21 mouse cellular contexts compared by ENCODE assay signal in the genomic region with DNA sequence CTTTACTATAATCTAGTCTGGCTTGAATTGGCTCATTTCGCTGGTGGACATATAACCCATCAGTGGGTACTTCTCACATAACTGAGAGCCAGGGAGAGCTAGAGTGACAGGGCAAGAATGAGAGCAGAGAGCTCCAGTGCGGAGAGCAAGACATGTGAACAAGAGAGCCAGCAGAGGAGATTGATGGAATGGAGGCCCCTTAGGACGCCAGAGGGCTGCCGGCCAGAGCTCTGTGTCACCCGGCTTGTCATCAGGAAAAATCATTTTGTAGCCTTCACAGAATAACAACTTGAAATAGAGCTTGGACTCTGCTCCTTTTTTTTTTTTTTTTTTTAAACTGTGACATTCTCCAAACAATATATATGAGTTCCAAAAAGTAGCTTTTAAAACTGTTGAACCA. TPM values are rescaled to one million over a fixed set of nuclear protein-coding genes. Genes with fewer than 3 reads are reported as not detected.
DNase-seq lines count a peak whose midpoint lies in the region; ATAC-seq and TF ChIP-seq lines count a peak whose summit lies in the region.
"Had no signal": no experiment of that assay in that cellular context is flagged by ENCODE, and none has a peak within 500 bp of the region (broad histone marks: within the 10 kb centered on the region; RNA-seq: fewer than 3 reads in every experiment).

No protein-coding gene starts in this region.

- H3K4me1 ChIP-seq in E14TG2a.4 (replicated peaks; ENCODE audit: low read depth, low read length) (peaks cover 41% of the 10 kb centered on the region), ES-Bruce4 (ENCODE audit: control insufficient read depth, insufficient read depth, low read length) (peaks cover 2% of the 10 kb centered on the region)
- peaks cover 7% of the 10 kb centered on the region for H3K4me1 ChIP-seq in forebrain, embryonic 14.5 days (ENCODE audit: control insufficient read depth, insufficient read depth, low read length)

- no peak for TF ChIP-seq CTCF in E14TG2a.4 (conservative IDR thresholded peaks at IDR 0.05; ENCODE audit: low read length)
- TF ChIP-seq CTCF in ES-Bruce4 (IDR thresholded peaks at IDR 0.05; ENCODE audit: low read depth, low read length), result no peak

- TF ChIP-seq EP300 in ES-Bruce4 (IDR thresholded peaks at IDR 0.05; ENCODE audit: insufficient read depth, low read depth, low read length), result no peak

- no peak overlapping the region for H3K9ac ChIP-seq in ES-Bruce4 (ENCODE audit: low read depth, poor library complexity, severe bottlenecking)
- H3K9ac ChIP-seq in forebrain, embryonic 14.5 days (ENCODE audit: low read length), result no peak overlapping the region
- H3K9ac ChIP-seq: liver, embryonic 14.5 days had no signal

- H3K4me3 ChIP-seq in E14TG2a.4 (replicated peaks; ENCODE audit: low read length), result 0 out of 2 replicates have a peak overlapping the region, but pooled peaks have one; percentile 20
- 0 out of 2 replicates have a peak overlapping the region, but pooled peaks have one; percentile 17 for H3K4me3 ChIP-seq in ES-Bruce4 (ENCODE audit: low read depth, low read length)
- no peak overlapping the region for H3K4me3 ChIP-seq in forebrain, embryonic 14.5 days (ENCODE audit: low read depth, low read length)
- H3K4me3 ChIP-seq: embryonic facial prominence, embryonic 10.5 days; layer of hippocampus, adult 2 months had no signal

- H3K9me3 ChIP-seq in E14TG2a.4 (ENCODE audit: low read length) (no peaks in the 10 kb centered on the region), ES-Bruce4 (replicated peaks; ENCODE audit: control insufficient read depth, insufficient read depth, low read length, poor library complexity, severe bottlenecking) (no peaks in the 10 kb centered on the region)
- H3K9me3 ChIP-seq in forebrain, embryonic 14.5 days (replicated peaks; ENCODE audit: control insufficient read depth, low read length), result no peaks in the 10 kb centered on the region
- H3K9me3 ChIP-seq: embryonic facial prominence, embryonic 10.5 days had no signal

- H3K4me2 ChIP-seq in forebrain, embryonic 14.5 days (ENCODE audit: low read length), result no peak overlapping the region

- H3K36me3 ChIP-seq in E14TG2a.4 (ENCODE audit: insufficient read depth, low read length) (no peaks in the 10 kb centered on the region), ES-Bruce4 (ENCODE audit: control insufficient read depth, insufficient read depth, low read length, poor library complexity, severe bottlenecking) (no peaks in the 10 kb centered on the region)
- H3K36me3 ChIP-seq in forebrain, embryonic 14.5 days (ENCODE audit: control insufficient read depth, insufficient read depth, low read length), result no peaks in the 10 kb centered on the region
- H3K36me3 ChIP-seq: embryonic facial prominence, embryonic 10.5 days had no signal

- H3K27ac ChIP-seq in ES-Bruce4 (ENCODE audit: insufficient read depth, low read length), result no peak overlapping the region
- no peak overlapping the region for H3K27ac ChIP-seq in forebrain, embryonic 14.5 days (ENCODE audit: low read depth, low read length)
- H3K27ac ChIP-seq: embryonic facial prominence, embryonic 10.5 days; kidney, postnatal 0 days; layer of hippocampus, adult 2 months; liver, embryonic 14.5 days had no signal

- TF ChIP-seq POLR2A in ES-Bruce4 (IDR thresholded peaks at IDR 0.05; ENCODE audit: insufficient read depth, low read length), result no peak

- DNase-seq in gastrocnemius, postnatal 25 days, result peak; percentile 19
- no peak for DNase-seq in gastrocnemius, adult 8-10 months (ENCODE audit: low spot score in 2 of 2)
- peak; percentile 35 for DNase-seq in heart, postnatal 4 days
- DNase-seq in heart, postnatal 25 days (ENCODE audit: low spot score), result no peak
- no peak for DNase-seq in forebrain, embryonic 14.5 days (ENCODE audit: low spot score)
- DNase-seq: cerebellum, adult 11-12 months; cerebellum, postnatal 14 days; gastrocnemius, postnatal 14 days; layer of hippocampus, postnatal 36 days; midbrain, embryonic 14.5 days; right cerebral cortex, postnatal 14 days; spleen, adult 18-20 months; thymus, postnatal 25 days had no signal

- intact Hi-C loops in heart, postnatal 25 days (cut with DNase I), result loop anchor here (5.0 kb wide), 1 partner anchor 79 kb away; no protein-coding TSS in a partner anchor

- no peak for ATAC-seq in forebrain, embryonic 14.5 days
- ATAC-seq: hindbrain, embryonic 16.5 days; intestine, postnatal 0 days had no signal

- 61% methylated on average over 5 of the region's 5 CpGs for WGBS in forebrain, embryonic 14.5 days

- H3K27me3 ChIP-seq in E14TG2a.4 (ENCODE audit: insufficient read depth, low read length), result no peaks in the 10 kb centered on the region
- H3K27me3 ChIP-seq in ES-Bruce4 (ENCODE audit: control insufficient read depth, insufficient read depth, low read length, poor library complexity, severe bottlenecking), result no peaks in the 10 kb centered on the region
- H3K27me3 ChIP-seq in forebrain, embryonic 14.5 days (replicated peaks; ENCODE audit: control insufficient read depth, insufficient read depth, low read length), result no peaks in the 10 kb centered on the region

RNA-seq across cellular contexts. Expression of gene Ktn1, which starts 2.0 kb away (rescaled TPM):
- 100 to 1,000 TPM; 158 to 175 TPM for total RNA-seq in gastrocnemius, postnatal 25 days (2021)
- 100 to 1,000 TPM; 172 to 247 (median 178) TPM for total RNA-seq in gastrocnemius, adult 8-10 months (2022)
- total RNA-seq in heart, postnatal 4 days (2021), result 100 to 1,000 TPM; 154 to 156 TPM
- total RNA-seq in heart, postnatal 25 days (2021), result 100 to 1,000 TPM; 187 to 193 TPM
- 135 TPM in 2 replicates for polyA plus RNA-seq in ES-Bruce4 (2011; ENCODE audit: insufficient read depth, insufficient read length, low read depth, missing spikeins)
- 56.5 and 72.2 TPM in 2 replicates for polyA plus RNA-seq in forebrain, embryonic 14.5 days (2014; fragmentation: Nextera tagmentation; extraction: Ambion mirVana)

Comparison
In these comparisons a context has a peak if more than half of its experiments do, and no peak if none do; other contexts are left out.
1. DNase-seq: peak in gastrocnemius, postnatal 25 days (single experiment) and heart, postnatal 4 days (single experiment); none in gastrocnemius, adult 8-10 months (0 of 2), heart, postnatal 25 days (single experiment) and forebrain, embryonic 14.5 days (single experiment).